Mouse (Mus musculus) small intestine, adult 2 months (tissue): ENCODE measurements around the gene Gm21560.
"Not testable (repeated sequence)": the region's sequence is repeated elsewhere in the genome, so short reads cannot be mapped to it uniquely, and the experiment has no call there.

Source experiments
- CTCF ChIP-seq: fragments of 200-500 bp; IDR thresholded peaks from 2 replicates; pipeline ENCODE4 v1.5.1; 2012; ENCODE audit warnings: low read depth, mild to moderate bottlenecking, control low read depth, inconsistent platforms, low read length, moderate library complexity, mixed read lengths; ENCODE audit not compliant: insufficient replicate concordance, insufficient read length; ENCODE audit errors: extremely low read depth
- POLR2A ChIP-seq: fragments of 200-500 bp; IDR thresholded peaks from 2 replicates; pipeline ENCODE4 v1.6.1; 2012; ENCODE audit warnings: low read depth, mild to moderate bottlenecking, control low read depth, inconsistent platforms, low read length, moderate library complexity

DNA sequence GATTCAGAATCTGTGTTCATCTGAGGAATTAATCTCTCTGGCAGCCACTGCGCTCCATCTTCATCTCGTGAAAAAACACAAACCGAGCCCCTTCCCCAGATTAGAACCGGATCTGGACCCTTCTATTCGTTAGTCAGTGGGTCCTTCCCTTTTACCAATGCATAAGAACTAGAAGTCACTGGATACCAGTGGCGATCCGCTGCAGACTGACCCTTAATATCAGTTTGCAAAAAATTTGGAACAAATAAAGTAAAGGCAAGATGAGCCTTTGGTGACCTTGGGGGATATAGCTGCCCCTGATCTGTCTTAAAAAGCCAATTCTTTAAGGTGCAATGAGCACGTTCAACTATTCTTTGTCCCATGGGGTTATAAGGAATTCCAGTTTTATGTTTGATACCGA is 55.6 kb downstream of the Gm21560 start:
- TF ChIP-seq CTCF, POLR2A: not testable (repeated sequence)
